Mouse (Mus musculus): ENCODE data around the gene Snx25. TPM values are rescaled to one million over a fixed set of nuclear protein-coding genes. Genes with fewer than 3 reads are reported as not detected.
A peak's percentile ranks its signal among the peaks of the same experiment; 100 is the strongest.

Snx25 gene
- total and polyA plus RNA-seq, 3 experiments: 20.0 to 23.1 TPM; not detected in 1

GRCm38 (mm10) chr8:46185361-46185760 lies 33.4 kb upstream of the Snx25 start:
- peaks cover 0 to 5% of the 10 kb centered on the region in 2 experiments; a peak in 2 of 4 replicates for H3K36me3 ChIP-seq (ENCODE audit: control insufficient read depth in 1 of 2, insufficient read depth in 2 of 2, low read length in 2 of 2)

GRCm38 (mm10) chr8:46180136-46180535 lies 28.2 kb upstream of the Snx25 start:
- H3K36me3 ChIP-seq (ENCODE audit: control insufficient read depth in 1 of 2, insufficient read depth in 2 of 2, low read length in 2 of 2): peaks cover 0 to 5% of the 10 kb centered on the region in 2 experiments; a peak in 2 of 4 replicates
- no peaks in the 10 kb centered on the region; the same call in 1 of the 2 replicates for H3K9me3 ChIP-seq (replicated peaks; ENCODE audit: insufficient read depth, low read length)
- H3K9ac ChIP-seq (ENCODE audit: control insufficient read depth, low read depth, low read length, poor library complexity, severe bottlenecking): no peak overlapping the region
- no peak for DNase-seq (ENCODE audit: low read depth, low spot score)
- no peak for TF ChIP-seq E2F4 (IDR thresholded peaks at IDR 0.05; ENCODE audit: borderline replicate concordance, low read depth, low read length)
- no peak for TF ChIP-seq ZNF384 (IDR thresholded peaks at IDR 0.05; ENCODE audit: low read depth, low read length)
- no peak for TF ChIP-seq JUND (IDR thresholded peaks at IDR 0.05; ENCODE audit: low read depth, low read length)
- TF ChIP-seq MXI1 (IDR thresholded peaks at IDR 0.05; ENCODE audit: low read depth, low read length): no peak
- no peak for TF ChIP-seq HCFC1 (IDR thresholded peaks at IDR 0.05; ENCODE audit: low read depth, low read length)
- TF ChIP-seq CHD2 (IDR thresholded peaks at IDR 0.05; ENCODE audit: low read length): no peak
- TF ChIP-seq MYB (IDR thresholded peaks at IDR 0.05; ENCODE audit: low read depth, low read length): no peak
- H3K27ac ChIP-seq (ENCODE audit: control insufficient read depth, low read depth, low read length): no peak overlapping the region
- no peak overlapping the region for H3K4me3 ChIP-seq (ENCODE audit: control insufficient read depth in 1 of 2, insufficient read depth in 1 of 2, low read depth in 2 of 2, low read length in 2 of 2)
- no peaks in the 10 kb centered on the region for H3K4me1 ChIP-seq (ENCODE audit: control insufficient read depth in 1 of 2, insufficient read depth in 2 of 2, low read length in 2 of 2)
- H3K79me2 ChIP-seq (ENCODE audit: control insufficient read depth, insufficient read depth, low read length, poor library complexity): peaks cover 5% of the 10 kb centered on the region; the same call in 1 of the 2 replicates
- no peaks in the 10 kb centered on the region for H3K27me3 ChIP-seq (ENCODE audit: control insufficient read depth in 1 of 2, insufficient read depth in 2 of 2, low read length in 2 of 2)

More at GRCm38 (mm10) chr8:46185361-46185760, 33.4 kb upstream of the Snx25 start:
- peak; percentile 83 for DNase-seq (ENCODE audit: low read depth, low spot score)
- no peaks in the 10 kb centered on the region for H3K27me3 ChIP-seq (ENCODE audit: control insufficient read depth in 1 of 2, insufficient read depth in 2 of 2, low read length in 2 of 2)
- no peaks in the 10 kb centered on the region for H3K79me2 ChIP-seq (ENCODE audit: control insufficient read depth, insufficient read depth, low read length, poor library complexity)
- H3K4me3 ChIP-seq (ENCODE audit: control insufficient read depth in 1 of 2, insufficient read depth in 1 of 2, low read depth in 2 of 2, low read length in 2 of 2): no peak overlapping the region
- H3K4me1 ChIP-seq (ENCODE audit: control insufficient read depth in 1 of 2, insufficient read depth in 2 of 2, low read length in 2 of 2): no peaks in the 10 kb centered on the region
- H3K27ac ChIP-seq (ENCODE audit: control insufficient read depth, low read depth, low read length): no peak overlapping the region
- TF ChIP-seq GABPA (IDR thresholded peaks at IDR 0.05; ENCODE audit: low read depth, low read length): no peak
- TF ChIP-seq MEF2A (IDR thresholded peaks at IDR 0.05; ENCODE audit: extremely low read depth, insufficient replicate concordance, low read depth, low read length, poor library complexity, severe bottlenecking): no peak
- TF ChIP-seq CTCF (IDR thresholded peaks at IDR 0.05 in 2 of 3, conservative IDR thresholded peaks at IDR 0.05 in 1 of 3; ENCODE audit: control insufficient read depth in 1 of 3, insufficient read depth in 1 of 3, low read depth in 2 of 3, low read length in 3 of 3, poor library complexity in 1 of 3, severe bottlenecking in 1 of 3): peak; percentile 71 to 86 (median 79)
- peak; percentile 74 for TF ChIP-seq RAD21 (IDR thresholded peaks at IDR 0.05; ENCODE audit: low read depth, low read length)
- TF ChIP-seq KAT2A (conservative IDR thresholded peaks at IDR 0.05; ENCODE audit: low read depth, low read length): no peak
- no peak for TF ChIP-seq ZKSCAN1 (IDR thresholded peaks at IDR 0.05; ENCODE audit: low read depth, low read length)
- peak; percentile 36; the same call in 1 of the 2 replicates for TF ChIP-seq ZC3H11A (IDR thresholded peaks at IDR 0.05; ENCODE audit: low read depth, low read length)
- TF ChIP-seq SMC3 (IDR thresholded peaks at IDR 0.05; ENCODE audit: low read depth, low read length): peak; percentile 72
- TF ChIP-seq MYB (IDR thresholded peaks at IDR 0.05; ENCODE audit: low read depth, low read length): no peak
- no peaks in the 10 kb centered on the region for H3K9me3 ChIP-seq (replicated peaks; ENCODE audit: insufficient read depth, low read length)
- no peak overlapping the region for H3K9ac ChIP-seq (ENCODE audit: control insufficient read depth, low read depth, low read length, poor library complexity, severe bottlenecking)

Data from MEL (cell line).